ENCODE assay signal across 12 mouse cellular contexts in genomic region chr7:65772845-65773244, GRCm38 (mm10).
DNase-seq lines count a peak whose midpoint lies in the region; ATAC-seq and TF ChIP-seq lines count a peak whose summit lies in the region.
"Had no signal": no experiment of that assay in that cellular context is flagged by ENCODE, and none has a peak within 500 bp of the region (broad histone marks: within the 10 kb centered on the region; RNA-seq: fewer than 3 reads in every experiment).

No protein-coding gene starts in this region.

- peak; percentile 62 for TF ChIP-seq CTCF in gastrocnemius, adult 2 months (IDR thresholded peaks at IDR 0.05)
- peak; percentile 33; the same call in 1 of the 2 replicates for TF ChIP-seq CTCF in liver, postnatal 0 days (IDR thresholded peaks at IDR 0.05; ENCODE audit: low read depth)
- TF ChIP-seq CTCF in E14TG2a.4 (conservative IDR thresholded peaks at IDR 0.05; ENCODE audit: low read length), result peak; percentile 75

- H3K4me1 ChIP-seq in liver, postnatal 0 days (ENCODE audit: insufficient read depth), result no peaks in the 10 kb centered on the region
- peaks cover 8% of the 10 kb centered on the region; the same call in 1 of the 2 replicates for H3K4me1 ChIP-seq in E14TG2a.4 (replicated peaks; ENCODE audit: low read depth, low read length)
- H3K4me1 ChIP-seq: heart, embryonic 10.5 days; hindbrain, embryonic 13.5 days; liver, embryonic 13.5 days had no signal

- TF ChIP-seq EP300 in liver, postnatal 0 days (IDR thresholded peaks at IDR 0.05; ENCODE audit: low read depth), result no peak

- H3K4me2 ChIP-seq in liver, postnatal 0 days (ENCODE audit: low read depth, low read length), result no peak overlapping the region
- H3K4me2 ChIP-seq: hindbrain, embryonic 13.5 days; liver, embryonic 13.5 days; midbrain, embryonic 11.5 days had no signal

- 64% methylated on average over 3 of the region's 3 CpGs for WGBS in liver, postnatal 0 days (ENCODE audit: insufficient replicate concordance)

- H3K9me3 ChIP-seq in liver, postnatal 0 days (ENCODE audit: low read length), result no peaks in the 10 kb centered on the region
- H3K9me3 ChIP-seq in E14TG2a.4 (ENCODE audit: low read length), result no peaks in the 10 kb centered on the region
- H3K9me3 ChIP-seq: heart, embryonic 10.5 days; hindbrain, embryonic 13.5 days; liver, embryonic 13.5 days had no signal

- H3K27ac ChIP-seq in gastrocnemius, adult 2 months, result no peak overlapping the region
- no peak overlapping the region for H3K27ac ChIP-seq in liver, postnatal 0 days (ENCODE audit: low read depth)
- H3K27ac ChIP-seq: heart, embryonic 10.5 days; hindbrain, embryonic 13.5 days; liver, embryonic 13.5 days had no signal

- no peak for ATAC-seq in liver, postnatal 0 days

- no peaks in the 10 kb centered on the region for H3K27me3 ChIP-seq in liver, postnatal 0 days (ENCODE audit: insufficient read depth, low read length)
- H3K27me3 ChIP-seq in E14TG2a.4 (ENCODE audit: insufficient read depth, low read length), result no peaks in the 10 kb centered on the region
- H3K27me3 ChIP-seq: hindbrain, embryonic 13.5 days; liver, embryonic 13.5 days had no signal

- no peak overlapping the region for H3K9ac ChIP-seq in liver, postnatal 0 days (replicated peaks)
- H3K9ac ChIP-seq: hindbrain, embryonic 13.5 days; liver, embryonic 13.5 days had no signal

- intact Hi-C loops in gastrocnemius, adult 2 months (cut with DNase I), result loop anchor here (5.0 kb wide), 1 partner anchor 279 kb away; no protein-coding TSS in a partner anchor

- no peaks in the 10 kb centered on the region for H3K36me3 ChIP-seq in liver, postnatal 0 days (replicated peaks; ENCODE audit: insufficient read depth, low read length)
- no peaks in the 10 kb centered on the region for H3K36me3 ChIP-seq in E14TG2a.4 (ENCODE audit: insufficient read depth, low read length)
- H3K36me3 ChIP-seq: heart, embryonic 10.5 days; hindbrain, embryonic 13.5 days; liver, embryonic 13.5 days had no signal

- DNase-seq in gastrocnemius, adult 2 months, result no peak
- no peak for DNase-seq in gastrocnemius, adult 18-20 months (ENCODE audit: low spot score)
- DNase-seq in liver, postnatal 0 days, result no peak
- DNase-seq in liver, result no peak
- DNase-seq in ZHBTc4 (ENCODE audit: low read depth, low spot score), result peak; percentile 67
- DNase-seq in yolk sac, embryonic 10.5 days (ENCODE audit: low spot score), result no peak
- DNase-seq: kidney, postnatal 10 days; liver, embryonic 13.5 days had no signal

- H3K4me3 ChIP-seq in gastrocnemius, adult 2 months, result no peak overlapping the region
- H3K4me3 ChIP-seq in liver, postnatal 0 days (ENCODE audit: low read depth, low read length), result no peak overlapping the region
- H3K4me3 ChIP-seq in E14TG2a.4 (replicated peaks; ENCODE audit: low read length), result no peak overlapping the region
- H3K4me3 ChIP-seq: heart, embryonic 10.5 days; hindbrain, embryonic 13.5 days; liver, embryonic 13.5 days had no signal
